Mouse (Mus musculus) frontal cortex, postnatal 25 days (tissue): Measurements from ENCODE around the gene Agt.

Experiments
- DNase-seq, 2 experiments: peaks; one replicate each; pipeline ENCODE4 v3.0.0; 2022; ENCODE audit warnings: low spot score in 2 of 2

Agt gene

GRCm38 (mm10) chr8:124555113-124555750, 14.3 kb downstream of the Agt start:
- DNase-seq: no peak

GRCm38 (mm10) chr8:124551011-124551661, 18.4 kb downstream of the Agt start:
- no peak for DNase-seq

- DNase-seq: no peak
Observed at GRCm38 (mm10) chr8:124548187-124548586, 21.3 kb downstream of the Agt start.

GRCm38 (mm10) chr8:124547269-124547668, 22.2 kb downstream of the Agt start:
- DNase-seq: no peak

GRCm38 (mm10) chr8:124546815-124547214, 22.7 kb downstream of the Agt start:
- DNase-seq: no peak

- no peak for DNase-seq
Observed at GRCm38 (mm10) chr8:124546371-124546770, 23.1 kb downstream of the Agt start.

GRCm38 (mm10) chr8:124543272-124543671, 26.2 kb downstream of the Agt start:
- no peak for DNase-seq

- DNase-seq: no peak
Observed at GRCm38 (mm10) chr8:124542001-124542400, 27.5 kb downstream of the Agt start.

- no peak for DNase-seq
Observed at GRCm38 (mm10) chr8:124540906-124541305, 28.6 kb downstream of the Agt start.

GRCm38 (mm10) chr8:124535451-124535850, 34.1 kb downstream of the Agt start:
- no peak for DNase-seq

- DNase-seq: no peak
Observed at GRCm38 (mm10) chr8:124532626-124533025, 36.9 kb downstream of the Agt start.

- DNase-seq: no peak
Observed at GRCm38 (mm10) chr8:124530996-124531395, 38.5 kb downstream of the Agt start.

- no peak for DNase-seq
Observed at GRCm38 (mm10) chr8:124530556-124530955, 39.0 kb downstream of the Agt start.

GRCm38 (mm10) chr8:124530076-124530475, 39.4 kb downstream of the Agt start:
- DNase-seq: no peak

GRCm38 (mm10) chr8:124526261-124526660, 43.2 kb downstream of the Agt start:
- no peak for DNase-seq

GRCm38 (mm10) chr8:124521946-124522345, 47.6 kb downstream of the Agt start:
- no peak for DNase-seq

GRCm38 (mm10) chr8:124520249-124521080, 49.0 kb downstream of the Agt start, which contains the start of gene Cog2:
Gene Cog2, plus strand, starts transcription at chr8:124520767.
- peak; percentile 78 to 83 for DNase-seq

GRCm38 (mm10) chr8:124517142-124517541, 52.4 kb downstream of the Agt start:
- DNase-seq: no peak

- DNase-seq: no peak
Observed at GRCm38 (mm10) chr8:124516525-124516924, 53.0 kb downstream of the Agt start.

GRCm38 (mm10) chr8:124516039-124516438, 53.5 kb downstream of the Agt start:
- no peak for DNase-seq

- DNase-seq: no peak
Observed at GRCm38 (mm10) chr8:124509156-124509555, 60.4 kb downstream of the Agt start.

- DNase-seq: no peak
Observed at GRCm38 (mm10) chr8:124508321-124508695, 61.2 kb downstream of the Agt start.
